Mouse (Mus musculus) spleen, postnatal 36 days (tissue): ENCODE data around the gene Srarp.

Experiments
- DNase-seq, 2 experiments: peaks; one replicate each; pipeline ENCODE4 v3.0.0; 2022; ENCODE audit warnings: low spot score in 2 of 2, mixed read lengths in 1 of 2

Gene Srarp

DNA sequence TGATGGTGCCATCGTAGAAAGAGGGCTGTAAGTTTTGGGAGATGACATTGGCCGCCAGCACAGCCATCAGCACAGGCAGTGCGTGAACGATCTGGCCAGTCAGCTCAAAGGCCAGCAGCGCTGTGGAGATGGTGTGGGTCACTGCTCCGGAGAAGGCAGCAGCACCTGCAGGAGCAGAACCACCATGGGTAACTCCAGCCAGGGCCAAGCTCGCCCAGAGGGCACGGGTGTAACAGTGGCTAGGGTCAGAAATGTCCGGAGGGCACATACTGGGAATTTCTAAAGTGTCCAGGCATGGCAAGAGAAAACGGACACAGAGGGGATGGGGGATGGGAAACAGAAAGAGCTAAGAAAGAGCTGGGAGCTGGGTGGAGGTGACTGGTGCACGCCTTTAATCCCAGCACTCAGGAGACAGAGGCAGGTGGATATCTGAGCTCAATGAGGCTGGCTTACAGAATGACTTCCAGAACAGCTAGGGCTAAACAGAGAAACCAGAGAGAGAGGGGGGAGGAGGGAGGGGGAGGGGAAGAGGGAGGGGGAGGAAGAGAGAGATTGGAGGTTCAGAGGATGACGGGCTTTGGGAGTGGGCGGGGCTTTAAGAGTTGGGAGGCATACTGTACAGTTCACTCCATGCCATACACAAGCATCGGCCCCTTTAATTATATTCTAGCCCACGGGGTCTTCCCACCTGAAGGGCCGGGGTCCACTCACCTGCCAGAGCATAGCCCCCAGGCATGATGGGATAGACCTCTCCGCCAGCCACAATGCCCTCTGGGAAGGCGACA is 46.3 kb downstream of the Srarp start:
- no peak for DNase-seq

DNA sequence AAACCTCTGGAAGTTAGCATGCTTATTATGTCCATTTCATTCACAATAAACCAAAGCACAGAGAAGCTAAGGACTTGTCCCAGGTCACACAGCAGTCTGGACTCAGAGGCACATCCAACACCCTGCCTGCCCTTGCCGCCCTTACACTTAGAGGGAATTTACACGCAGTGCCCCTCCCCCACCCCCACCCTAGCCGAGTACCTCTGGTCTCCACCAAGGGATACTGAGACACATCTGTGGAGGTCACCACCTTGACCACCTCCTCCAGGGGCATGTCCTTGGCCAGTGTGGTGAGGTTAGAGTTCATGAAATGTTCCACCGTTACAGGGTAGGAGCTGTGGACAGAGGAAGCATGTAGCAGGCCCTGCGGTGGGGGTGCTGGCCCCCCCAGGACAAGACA is 48.0 kb downstream of the Srarp start:
- DNase-seq: no peak

DNA sequence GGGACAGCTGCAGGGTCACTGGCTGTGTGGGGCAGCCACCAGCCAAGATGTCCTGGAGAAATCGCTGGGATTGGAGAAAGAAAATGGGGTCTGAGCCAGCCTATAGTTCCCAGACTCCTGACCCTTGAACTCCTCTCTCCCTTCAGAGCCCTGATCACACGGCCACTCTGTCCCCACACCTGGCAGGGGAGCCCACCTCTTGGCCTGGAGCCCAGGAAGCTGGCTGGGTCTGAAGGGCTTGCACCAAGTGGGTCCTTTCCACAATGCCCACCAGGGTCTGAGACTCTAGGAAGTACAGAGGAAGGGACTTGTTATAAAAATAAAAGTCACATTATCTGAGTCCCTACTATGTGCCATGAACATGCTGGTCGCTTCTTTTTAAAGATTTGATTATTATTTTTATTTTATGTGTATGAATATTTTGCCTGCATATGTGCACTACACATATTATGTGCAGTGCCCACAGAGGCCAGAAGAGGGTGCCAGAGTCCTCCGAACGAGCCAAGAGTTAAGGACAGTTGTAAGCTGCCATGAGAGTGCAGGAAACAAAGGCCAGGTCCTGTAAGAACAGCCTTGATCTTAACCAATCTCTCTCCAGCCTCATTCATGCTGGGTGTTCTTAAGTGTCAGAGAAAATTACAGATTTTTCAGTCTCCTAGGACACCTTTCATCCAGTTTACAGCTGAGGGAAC is 48.7 kb downstream of the Srarp start:
- DNase-seq: peak; percentile 39 to 54

DNA sequence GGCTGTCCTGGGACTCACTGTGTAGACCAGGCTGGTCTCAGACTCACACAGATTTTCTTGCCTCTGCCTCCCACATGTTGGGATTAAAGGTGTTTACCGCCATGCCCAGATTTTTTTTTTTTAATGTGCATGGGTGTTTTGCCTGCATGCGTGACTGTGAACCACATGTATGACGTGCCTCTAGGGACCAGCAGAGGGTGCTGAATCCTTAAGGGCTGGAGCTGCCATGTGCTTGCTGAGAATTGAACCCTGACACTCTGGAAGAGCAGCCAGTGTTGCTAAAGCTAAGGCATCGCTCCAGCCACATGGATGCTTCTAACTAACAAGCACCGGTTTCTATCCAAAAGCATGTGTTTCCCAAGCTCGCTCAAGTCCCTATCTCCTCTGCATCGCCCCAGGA is 49.8 kb downstream of the Srarp start:
- DNase-seq: no peak

DNA sequence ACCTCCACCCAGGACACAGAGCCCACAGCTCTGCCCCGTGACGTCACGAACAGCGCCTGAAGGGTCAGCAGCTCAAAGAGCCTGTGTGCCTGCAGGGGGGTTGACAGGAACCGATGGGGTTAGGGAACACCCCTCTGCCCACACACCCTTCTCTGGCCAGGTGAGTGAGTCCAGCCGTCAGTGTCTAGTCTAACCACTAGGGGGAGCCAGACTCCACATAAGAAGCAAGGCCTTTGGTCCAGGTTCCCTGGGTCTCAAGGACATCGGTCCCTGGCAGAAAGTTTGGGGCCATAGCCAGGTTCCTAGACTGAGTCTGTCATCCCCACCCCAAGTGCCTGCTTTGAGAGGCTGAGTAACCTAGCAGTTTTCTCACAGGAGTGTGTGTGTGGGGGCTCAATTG is 50.6 kb downstream of the Srarp start:
- DNase-seq: peak; percentile 29 to 41
